Mouse (Mus musculus) hindbrain, embryonic 13.5 days (tissue): ENCODE results near the gene Gpx1. TPM values are rescaled to one million over a fixed set of nuclear protein-coding genes. Genes with fewer than 3 reads are reported as not detected.

Experiments used
- ATAC-seq: fragments of 200-750 bp; cut with Nextera tagmentation; 2 replicates; pipeline ENCODE4 v1.8.0; 2017; ENCODE audit warnings: moderate TSS enrichment; ENCODE audit not compliant: low FRiP score
- H3K27ac ChIP-seq: fragments of 300-500 bp; sonication (generic); 2 replicates; pipeline ENCODE4 v1.5.1; 2015; ENCODE audit warnings: inconsistent platforms, mild to moderate bottlenecking, moderate library complexity
- H3K27me3 ChIP-seq: fragments of 300-500 bp; sonication (generic); 2 replicates; pipeline ENCODE4 v1.6.1; 2015; ENCODE audit warnings: mild to moderate bottlenecking, inconsistent platforms
- H3K36me3 ChIP-seq: fragments of 300-500 bp; sonication (generic); 2 replicates; pipeline ENCODE4 v1.6.1; 2015; ENCODE audit warnings: mild to moderate bottlenecking, inconsistent platforms
- H3K4me1 ChIP-seq: fragments of 300-500 bp; sonication (generic); replicated peaks from 2 replicates; pipeline ENCODE4 v1.6.1; 2015; ENCODE audit warnings: inconsistent platforms
- H3K4me2 ChIP-seq: fragments of 300-500 bp; sonication (generic); 2 replicates; pipeline ENCODE4 v1.6.1; 2015; ENCODE audit warnings: inconsistent platforms, mild to moderate bottlenecking, moderate library complexity
- H3K4me3 ChIP-seq: fragments of 300-500 bp; sonication (generic); 2 replicates; pipeline ENCODE4 v1.5.1; 2015; ENCODE audit warnings: mild to moderate bottlenecking, inconsistent platforms
- H3K9ac ChIP-seq: fragments of 300-500 bp; sonication (generic); 2 replicates; pipeline ENCODE4 v1.6.1; 2015; ENCODE audit warnings: mild to moderate bottlenecking, inconsistent platforms
- H3K9me3 ChIP-seq: fragments of 300-500 bp; sonication (generic); 2 replicates; pipeline ENCODE4 v1.6.1; 2016; ENCODE audit warnings: inconsistent platforms
- WGBS: fragments of 180-500 bp; shearing (Covaris S2); methylation state at CpG from one replicate; pipeline ENCODE4 v1.1.7; 2015; 5-methylcytosine and 5-hydroxymethylcytosine counted together
- polyA plus RNA-seq: library from polyadenylated mRNA; unstranded; fragments of >200 nt; fragmentation: Nextera tagmentation; extraction: Ambion mirVana; gene quantifications from 2 replicates; pipeline ENCODE4 v1.2.1, GENCODE M21; 2015

Gpx1 gene
- polyA plus RNA-seq, 1 experiment from 2014 or later, result 518 TPM

GRCm38 (mm10) chr9:108385006-108385405, 46.3 kb downstream of the Gpx1 start:
- no peak overlapping the region for H3K4me2 ChIP-seq
- H3K4me1 ChIP-seq, result no peaks in the 10 kb centered on the region
- H3K36me3 ChIP-seq, result peaks cover 96% of the 10 kb centered on the region
- 85% methylated on average over 7 of the region's 7 CpGs for WGBS
- H3K9me3 ChIP-seq, result no peaks in the 10 kb centered on the region
- no peak overlapping the region for H3K4me3 ChIP-seq
- no peak for ATAC-seq
- no peak overlapping the region for H3K27ac ChIP-seq
- no peaks in the 10 kb centered on the region for H3K27me3 ChIP-seq
- H3K9ac ChIP-seq, result no peak overlapping the region

DNA sequence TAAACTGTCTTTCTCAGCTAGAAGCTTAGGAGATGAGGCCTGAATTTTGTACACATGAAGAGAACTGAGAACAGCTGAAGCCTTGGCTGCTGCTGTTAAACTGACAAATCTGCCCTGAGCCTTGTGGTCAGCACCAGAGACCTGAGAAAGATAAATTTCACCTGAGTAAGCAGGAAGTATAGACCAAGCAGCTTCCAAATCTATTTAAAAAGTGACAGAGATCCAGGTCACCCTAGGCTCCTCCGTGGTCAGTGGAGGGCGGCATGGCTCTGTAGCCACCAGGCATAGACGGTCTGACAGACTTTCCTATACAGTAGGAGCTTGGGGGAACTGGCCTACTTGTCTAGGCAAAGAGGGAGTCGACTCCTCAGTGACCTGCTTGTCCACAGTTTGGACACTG, 48.1 kb downstream of the Gpx1 start:
- Histone ChIP-seq H3K4me3 (no peak overlapping the region), H3K4me1 (no peaks in the 10 kb centered on the region), H3K27ac (no peak overlapping the region), H3K9ac (no peak overlapping the region), H3K4me2 (no peak overlapping the region), H3K36me3 (peaks cover 96% of the 10 kb centered on the region), H3K27me3 (no peaks in the 10 kb centered on the region), H3K9me3 (no peaks in the 10 kb centered on the region)
- ATAC-seq, result no peak
- 88% methylated on average over 4 of the region's 4 CpGs for WGBS

GRCm38 (mm10) chr9:108388601-108389000, 49.9 kb downstream of the Gpx1 start:
- no peak overlapping the region for H3K27ac ChIP-seq
- H3K4me3 ChIP-seq, result no peak overlapping the region
- no peaks in the 10 kb centered on the region for H3K9me3 ChIP-seq
- no peak overlapping the region for H3K9ac ChIP-seq
- no peak overlapping the region for H3K4me2 ChIP-seq
- H3K36me3 ChIP-seq, result peaks cover 97% of the 10 kb centered on the region
- no peak for ATAC-seq
- WGBS, result 90% methylated on average over 10 of the region's 10 CpGs
- H3K27me3 ChIP-seq, result no peaks in the 10 kb centered on the region
- no peaks in the 10 kb centered on the region for H3K4me1 ChIP-seq

DNA sequence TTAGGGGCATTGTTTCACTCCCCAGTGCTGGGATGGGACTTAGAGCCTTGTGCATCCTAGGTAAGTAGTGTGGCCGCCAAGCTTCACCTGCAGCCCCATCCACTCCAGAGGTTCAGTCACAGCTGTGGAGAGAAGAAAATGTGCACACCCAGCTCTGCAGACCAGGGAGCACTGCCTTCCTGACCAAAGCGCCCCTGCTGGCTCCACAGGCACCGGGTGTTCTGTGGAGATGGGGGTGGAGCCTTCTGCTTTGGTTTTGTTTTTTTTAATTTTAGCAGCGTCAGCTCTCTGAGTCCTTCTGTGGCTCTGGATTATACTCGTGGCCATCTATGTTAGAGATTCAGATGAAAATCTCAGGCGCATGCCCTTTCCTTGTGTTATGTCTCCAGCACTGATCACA, 50.5 kb downstream of the Gpx1 start:
- H3K4me1 ChIP-seq, result no peaks in the 10 kb centered on the region
- H3K27me3 ChIP-seq, result no peaks in the 10 kb centered on the region
- H3K9ac ChIP-seq, result no peak overlapping the region
- ATAC-seq, result no peak
- H3K27ac ChIP-seq, result no peak overlapping the region
- H3K9me3 ChIP-seq, result no peaks in the 10 kb centered on the region
- H3K36me3 ChIP-seq, result peaks cover 95% of the 10 kb centered on the region
- WGBS, result 82% methylated on average over 6 of the region's 6 CpGs
- no peak overlapping the region for H3K4me3 ChIP-seq
- no peak overlapping the region for H3K4me2 ChIP-seq

Other genes starting within 250 kb of the Gpx1 start
- gene Apeh, start 244.3 kb upstream of the Gpx1 start, polyA plus RNA-seq, result 57.7 and 57.8 TPM in 2 replicates
- gene Bsn, start 148.5 kb upstream of the Gpx1 start, polyA plus RNA-seq, result 8.3 and 8.7 TPM in 2 replicates
- gene Dag1, start 74.9 kb upstream of the Gpx1 start, polyA plus RNA-seq, result 55.5 and 60.4 TPM in 2 replicates
- gene Nicn1, start 48.5 kb upstream of the Gpx1 start, polyA plus RNA-seq, result 135 and 143 TPM in 2 replicates
- gene Amt, start 42.0 kb upstream of the Gpx1 start, polyA plus RNA-seq, result 32.1 and 33.3 TPM in 2 replicates
- 279 and 287 TPM in 2 replicates for gene Rhoa, start 32.8 kb upstream of the Gpx1 start, polyA plus RNA-seq
- 55.0 and 63.3 TPM in 2 replicates for gene Tcta, start 32.7 kb upstream of the Gpx1 start, polyA plus RNA-seq
- 125 and 141 TPM in 2 replicates for gene Usp4, start 8.9 kb downstream of the Gpx1 start, polyA plus RNA-seq
- 1.7 and 2.3 TPM in 2 replicates for gene 1700102P08Rik, start 53.9 kb downstream of the Gpx1 start, polyA plus RNA-seq
- gene Ccdc36, start 89.6 kb downstream of the Gpx1 start, polyA plus RNA-seq, result 1.0 and 1.2 TPM in 2 replicates
- gene BC048562, start 97.6 kb downstream of the Gpx1 start, polyA plus RNA-seq, result not detected in 2 replicates
- gene Ccdc71, start 121.6 kb downstream of the Gpx1 start, polyA plus RNA-seq, result 58.0 and 59.4 TPM in 2 replicates
- 66.4 and 69.1 TPM in 2 replicates for gene Klhdc8b, start 122.7 kb downstream of the Gpx1 start, polyA plus RNA-seq
- gene Lamb2, start 140.8 kb downstream of the Gpx1 start, polyA plus RNA-seq, result 20.9 and 21.6 TPM in 2 replicates
- 71.9 and 74.1 TPM in 2 replicates for gene Usp19, start 151.7 kb downstream of the Gpx1 start, polyA plus RNA-seq
- 71.5 and 77.8 TPM in 2 replicates for gene Qars, start 168.8 kb downstream of the Gpx1 start, polyA plus RNA-seq
- gene Qrich1, start 177.9 kb downstream of the Gpx1 start, polyA plus RNA-seq, result 131 and 140 TPM in 2 replicates
- 104 and 111 TPM in 2 replicates for gene Impdh2, start 221.4 kb downstream of the Gpx1 start, polyA plus RNA-seq
- 74.0 and 82.1 TPM in 2 replicates for gene Ndufaf3, start 228.5 kb downstream of the Gpx1 start, polyA plus RNA-seq
- gene Dalrd3, start 231.0 kb downstream of the Gpx1 start, polyA plus RNA-seq, result 285 and 314 TPM in 2 replicates
- 280 and 317 TPM in 2 replicates for gene Wdr6, start 239.8 kb downstream of the Gpx1 start, polyA plus RNA-seq